Mouse (Mus musculus) liver, embryonic 12.5 days (tissue): ENCODE results near the gene Nckap5. TPM values are rescaled to one million over a fixed set of nuclear protein-coding genes. Genes with fewer than 3 reads are reported as not detected.

Source experiments
- ATAC-seq: fragments of 200-750 bp; cut with Nextera tagmentation; 2 replicates; pipeline ENCODE4 v1.8.0; 2017; ENCODE audit warnings: moderate number of reproducible peaks, mild to moderate bottlenecking, moderate library complexity
- H3K27ac ChIP-seq: fragments of 300-500 bp; sonication (generic); 2 replicates; pipeline ENCODE4 v1.5.1; 2016; ENCODE audit warnings: mild to moderate bottlenecking
- H3K27me3 ChIP-seq: fragments of 300-500 bp; sonication (generic); replicated peaks from 2 replicates; pipeline ENCODE4 v1.6.1; 2016; ENCODE audit warnings: mild to moderate bottlenecking, moderate library complexity
- H3K36me3 ChIP-seq: fragments of 300-500 bp; sonication (generic); 2 replicates; pipeline ENCODE4 v1.6.1; 2016; ENCODE audit warnings: mild to moderate bottlenecking, moderate library complexity
- H3K4me1 ChIP-seq: fragments of 300-500 bp; sonication (generic); 2 replicates; pipeline ENCODE4 v1.6.1; 2016
- H3K4me2 ChIP-seq: fragments of 300-500 bp; sonication (generic); 2 replicates; pipeline ENCODE4 v1.6.1; 2016; ENCODE audit warnings: mild to moderate bottlenecking, moderate library complexity
- H3K4me3 ChIP-seq: fragments of 300-500 bp; sonication (generic); 2 replicates; pipeline ENCODE4 v1.5.1; 2016; ENCODE audit warnings: mild to moderate bottlenecking, moderate library complexity
- H3K9ac ChIP-seq: fragments of 300-500 bp; sonication (generic); 2 replicates; pipeline ENCODE4 v1.6.1; 2016; ENCODE audit warnings: mild to moderate bottlenecking, moderate library complexity
- H3K9me3 ChIP-seq: fragments of 300-500 bp; sonication (generic); replicated peaks from 2 replicates; pipeline ENCODE4 v1.6.1; 2016; ENCODE audit warnings: mild to moderate bottlenecking, moderate library complexity
- WGBS: fragments of 180-500 bp; shearing (Covaris S2); methylation state at CpG from one replicate; pipeline ENCODE4 v1.1.7; 2016; ENCODE audit not compliant: insufficient replicate concordance; 5-methylcytosine and 5-hydroxymethylcytosine counted together
- polyA plus RNA-seq: library from polyadenylated mRNA; unstranded; fragments of >200 nt; fragmentation: Nextera tagmentation; extraction: Ambion mirVana; gene quantifications from 2 replicates; pipeline ENCODE4 v1.2.1, GENCODE M21; 2016

Gene Nckap5
- polyA plus RNA-seq, 1 experiment from 2014 or later, result 0.45 TPM

DNA sequence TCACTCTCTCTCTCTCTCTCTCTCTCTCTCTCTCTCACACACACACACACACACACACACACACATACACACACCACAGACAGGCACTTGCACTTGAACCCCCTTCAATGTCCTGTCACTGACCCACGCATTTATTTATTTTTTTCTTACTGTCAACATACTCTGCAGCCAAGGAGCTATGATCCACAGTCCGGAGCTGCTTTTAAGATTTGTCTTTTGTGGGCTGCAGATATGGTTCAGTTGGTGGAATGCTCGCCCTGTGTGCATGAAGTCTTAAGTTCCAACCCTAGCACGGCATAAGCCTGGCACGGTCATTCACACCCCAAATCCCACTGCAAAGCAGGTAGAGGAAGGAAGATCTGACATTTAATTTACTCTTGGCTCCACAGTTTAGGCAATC lies 357.6 kb downstream of the Nckap5 start:
- H3K4me3 ChIP-seq, result no peak overlapping the region
- 67% methylated on average over 5 of the region's 5 CpGs for WGBS
- no peak overlapping the region for H3K9ac ChIP-seq
- ATAC-seq, result no peak
- no peaks in the 10 kb centered on the region for H3K36me3 ChIP-seq
- no peak overlapping the region for H3K4me2 ChIP-seq
- no peak overlapping the region for H3K27ac ChIP-seq
- H3K4me1 ChIP-seq, result no peaks in the 10 kb centered on the region
- H3K9me3 ChIP-seq, result no peaks in the 10 kb centered on the region
- no peaks in the 10 kb centered on the region for H3K27me3 ChIP-seq

DNA sequence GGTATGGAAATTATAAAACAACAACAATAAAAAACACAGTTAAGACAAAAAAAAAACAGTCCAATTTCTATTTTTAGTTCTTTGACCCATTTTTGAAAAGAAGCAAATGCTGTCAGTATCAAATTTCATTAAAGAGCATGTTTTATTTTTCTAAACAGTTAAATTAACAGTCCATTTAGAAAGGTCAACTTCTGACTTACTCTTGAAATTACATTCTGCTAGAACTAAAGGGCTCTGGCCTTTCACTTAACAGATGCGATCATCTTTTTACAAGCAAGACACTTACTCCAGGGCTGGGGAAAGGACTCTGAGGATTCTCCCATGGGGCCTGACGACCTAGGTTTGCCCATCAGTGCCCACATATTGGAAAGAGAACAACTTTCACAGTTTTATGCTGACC lies 359.2 kb downstream of the Nckap5 start:
- ATAC-seq, result no peak
- no peak overlapping the region for H3K4me2 ChIP-seq
- no peak overlapping the region for H3K27ac ChIP-seq
- H3K4me3 ChIP-seq, result no peak overlapping the region
- H3K36me3 ChIP-seq, result no peaks in the 10 kb centered on the region
- H3K9me3 ChIP-seq, result no peaks in the 10 kb centered on the region
- H3K27me3 ChIP-seq, result no peaks in the 10 kb centered on the region
- WGBS, result 59% methylated on average over 2 of the region's 2 CpGs
- H3K4me1 ChIP-seq, result no peaks in the 10 kb centered on the region
- H3K9ac ChIP-seq, result no peak overlapping the region

DNA sequence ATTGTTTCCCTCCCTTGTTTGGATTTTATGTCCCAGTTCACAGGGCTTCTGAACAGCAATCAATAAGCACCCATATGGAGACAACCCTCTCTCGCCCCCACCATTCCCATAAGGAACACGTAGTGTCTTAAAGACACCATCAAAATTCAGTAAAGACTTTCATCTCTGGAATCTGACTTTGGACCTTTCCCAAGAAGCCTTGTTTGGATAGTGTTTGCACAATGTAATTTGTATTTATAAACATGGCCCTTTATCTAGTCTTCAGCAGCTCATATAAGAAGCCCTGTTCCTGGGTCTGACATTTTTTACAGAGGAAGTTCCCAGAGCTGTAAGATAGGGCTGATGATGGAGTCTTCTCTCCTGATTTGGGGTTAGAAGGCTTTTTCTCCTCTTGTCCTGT lies 359.7 kb downstream of the Nckap5 start:
- no peak overlapping the region for H3K27ac ChIP-seq
- H3K4me2 ChIP-seq, result no peak overlapping the region
- 62% methylated on average over 2 of the region's 2 CpGs for WGBS
- H3K9me3 ChIP-seq, result no peaks in the 10 kb centered on the region
- H3K27me3 ChIP-seq, result no peaks in the 10 kb centered on the region
- ATAC-seq, result no peak
- H3K36me3 ChIP-seq, result no peaks in the 10 kb centered on the region
- H3K9ac ChIP-seq, result no peak overlapping the region
- H3K4me1 ChIP-seq, result no peaks in the 10 kb centered on the region
- no peak overlapping the region for H3K4me3 ChIP-seq

DNA sequence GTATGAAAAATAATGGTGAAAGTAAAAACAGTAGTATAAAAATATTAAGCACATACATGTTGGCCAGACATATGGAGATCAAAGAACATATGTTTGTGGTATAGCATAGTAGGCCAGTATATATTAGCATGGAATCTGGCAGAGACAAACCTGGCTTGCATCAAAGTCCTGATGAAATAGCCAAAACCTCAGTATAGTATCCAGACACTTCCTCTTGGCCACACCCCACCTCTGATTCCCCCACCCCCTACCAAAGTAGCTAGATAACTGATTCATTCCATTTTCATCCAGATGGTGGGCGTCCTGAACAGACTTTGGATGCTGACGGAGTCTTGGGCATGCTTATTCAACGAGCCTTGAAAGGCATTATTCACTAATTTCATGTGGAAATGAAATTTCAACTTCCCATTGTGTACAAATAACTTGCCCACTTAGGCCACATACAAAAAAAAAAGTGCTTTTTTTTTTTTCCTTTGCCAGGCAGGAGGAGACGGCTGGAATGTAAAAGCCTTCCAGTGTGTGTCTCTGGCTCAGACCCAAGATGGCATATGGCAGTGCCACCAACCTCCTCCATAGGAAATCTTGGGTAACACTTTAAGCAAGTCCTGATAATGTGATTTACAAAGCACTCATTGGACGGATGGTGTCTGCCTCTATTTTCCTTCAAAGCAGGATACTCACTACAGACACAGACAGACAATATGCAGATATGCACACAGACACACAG lies 360.6 kb downstream of the Nckap5 start:
- no peak overlapping the region for H3K27ac ChIP-seq
- no peak for ATAC-seq
- WGBS, result 57% methylated on average over 5 of the region's 5 CpGs
- no peaks in the 10 kb centered on the region for H3K36me3 ChIP-seq
- no peak overlapping the region for H3K4me3 ChIP-seq
- no peak overlapping the region for H3K4me2 ChIP-seq
- H3K4me1 ChIP-seq, result no peaks in the 10 kb centered on the region
- H3K27me3 ChIP-seq, result no peaks in the 10 kb centered on the region
- H3K9me3 ChIP-seq, result no peaks in the 10 kb centered on the region
- H3K9ac ChIP-seq, result no peak overlapping the region

DNA sequence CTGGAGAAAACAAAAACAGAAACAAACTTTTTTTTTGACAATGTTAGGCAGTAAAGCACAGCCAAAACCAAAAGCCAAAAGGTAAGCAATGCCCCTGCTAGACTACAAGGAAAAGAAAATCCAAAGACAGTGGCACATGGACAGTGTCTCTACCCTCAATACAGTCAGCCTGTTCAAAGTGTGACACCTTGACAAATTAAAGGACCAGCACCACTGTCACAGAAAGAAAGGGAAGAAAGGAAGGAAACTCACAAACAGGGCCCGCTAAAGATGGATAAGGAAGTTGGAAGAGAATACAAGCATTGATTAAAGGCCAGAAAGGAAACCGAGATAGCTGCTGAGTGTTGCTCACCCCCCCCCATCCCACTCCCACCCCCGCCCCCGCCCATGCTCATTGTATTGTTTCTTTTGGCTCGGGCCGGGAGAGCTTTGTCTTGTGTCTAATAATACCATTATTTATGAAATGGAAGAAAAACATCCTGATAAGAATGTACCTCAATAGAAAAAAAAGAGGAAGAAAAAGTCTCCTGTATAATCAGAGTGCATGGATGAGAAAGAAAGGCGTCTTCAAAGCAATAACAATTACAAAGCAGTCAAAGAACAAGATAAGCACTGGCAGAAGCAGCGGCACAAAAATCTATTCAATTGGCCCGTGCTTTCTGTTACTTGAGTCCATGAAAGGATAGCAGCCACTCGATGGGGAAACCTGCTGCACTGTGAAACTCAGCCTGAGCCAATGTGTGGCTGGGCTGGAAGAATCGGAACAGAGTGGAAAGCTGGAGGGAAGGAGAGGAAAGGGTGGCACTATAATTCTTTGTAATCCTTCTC lies 368.9 kb downstream of the Nckap5 start:
- H3K4me3 ChIP-seq, result no peak overlapping the region
- WGBS, result 8% methylated on average over 11 of the region's 11 CpGs
- H3K9ac ChIP-seq, result no peak overlapping the region
- no peaks in the 10 kb centered on the region for H3K36me3 ChIP-seq
- no peak for ATAC-seq
- no peak overlapping the region for H3K27ac ChIP-seq
- H3K4me2 ChIP-seq, result no peak overlapping the region
- H3K4me1 ChIP-seq, result no peaks in the 10 kb centered on the region
- no peaks in the 10 kb centered on the region for H3K27me3 ChIP-seq
- H3K9me3 ChIP-seq, result no peaks in the 10 kb centered on the region

DNA sequence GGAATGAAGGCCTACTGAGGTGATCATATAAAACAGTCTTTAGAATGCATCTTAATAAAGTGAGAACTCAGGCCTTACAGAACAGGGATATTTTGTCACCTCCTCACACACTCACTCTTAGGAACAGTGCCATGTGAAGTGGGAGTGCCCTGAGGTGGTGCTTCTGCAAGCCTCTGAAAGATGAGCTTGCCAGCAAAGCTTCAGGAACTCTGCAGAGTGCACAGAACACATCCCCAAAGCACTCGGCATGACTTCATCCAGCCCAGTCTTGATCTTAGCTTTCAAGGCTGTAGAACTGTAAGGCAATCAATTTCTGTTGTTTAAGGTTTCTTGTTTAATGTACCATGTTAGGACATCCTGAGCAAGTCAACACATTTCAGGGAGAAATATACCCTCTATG lies 372.9 kb downstream of the Nckap5 start:
- Histone ChIP-seq H3K36me3 (no peaks in the 10 kb centered on the region), H3K9ac (no peak overlapping the region), H3K9me3 (no peaks in the 10 kb centered on the region), H3K4me1 (no peaks in the 10 kb centered on the region), H3K27me3 (no peaks in the 10 kb centered on the region), H3K27ac (no peak overlapping the region), H3K4me3 (no peak overlapping the region), H3K4me2 (no peak overlapping the region)
- 74% methylated on average over 1 of the region's 1 CpGs for WGBS
- no peak for ATAC-seq

DNA sequence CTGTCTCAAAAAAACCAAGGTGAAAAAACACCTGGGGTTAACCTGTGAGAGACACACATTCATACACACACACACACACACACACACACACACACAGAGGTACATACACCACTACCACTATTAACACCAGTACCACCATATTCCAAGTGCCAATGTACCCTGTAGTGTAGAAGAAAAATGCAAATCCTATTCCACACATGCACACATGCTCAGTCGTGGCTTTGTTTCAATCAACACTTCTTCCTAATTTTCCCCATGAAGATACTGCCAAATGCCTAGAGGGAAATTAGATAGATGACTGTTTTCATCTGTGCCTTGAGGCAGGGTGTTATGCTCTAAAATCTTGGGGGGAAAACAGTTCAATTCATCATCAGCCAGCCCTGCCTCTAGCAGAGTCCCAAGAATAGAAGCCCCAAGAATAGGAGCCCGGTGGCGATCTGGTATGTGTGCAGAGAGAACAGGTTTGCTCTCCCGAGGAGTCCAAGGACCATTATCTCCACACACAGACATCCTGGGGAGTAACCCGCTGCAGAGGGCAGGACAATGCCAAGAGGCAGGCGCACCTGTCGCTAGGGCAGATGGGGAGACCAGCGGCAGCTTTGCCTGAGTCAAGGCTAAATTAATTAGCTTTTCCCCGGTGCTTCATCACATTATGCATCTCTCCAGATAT lies 376.0 kb downstream of the Nckap5 start:
- no peaks in the 10 kb centered on the region for H3K4me1 ChIP-seq
- H3K4me3 ChIP-seq, result no peak overlapping the region
- no peak overlapping the region for H3K9ac ChIP-seq
- H3K27ac ChIP-seq, result no peak overlapping the region
- ATAC-seq, result no peak
- no peak overlapping the region for H3K4me2 ChIP-seq
- no peaks in the 10 kb centered on the region for H3K9me3 ChIP-seq
- H3K27me3 ChIP-seq, result no peaks in the 10 kb centered on the region
- no peaks in the 10 kb centered on the region for H3K36me3 ChIP-seq
- 37% methylated on average over 9 of the region's 9 CpGs for WGBS

DNA sequence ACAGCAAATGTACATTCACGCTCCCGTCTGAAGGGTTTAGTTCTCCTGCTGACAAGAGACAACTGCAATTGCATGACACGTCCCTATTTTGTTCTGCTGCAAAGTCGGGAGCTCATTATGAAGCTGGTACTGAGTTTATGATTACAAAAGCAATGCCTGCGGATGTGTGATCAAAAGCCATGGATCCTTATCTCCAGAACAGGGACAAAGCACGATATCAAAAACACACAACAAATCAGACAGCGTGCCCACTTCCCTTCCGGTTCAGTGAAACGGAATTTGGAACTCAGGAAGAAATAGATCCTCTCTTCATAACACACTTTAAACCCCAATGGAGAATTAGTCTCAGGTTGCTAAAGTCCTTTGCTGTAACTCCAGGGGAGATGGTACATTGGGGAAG lies 379.1 kb downstream of the Nckap5 start:
- Histone ChIP-seq H3K9ac (no peak overlapping the region), H3K27ac (no peak overlapping the region), H3K4me1 (no peaks in the 10 kb centered on the region), H3K4me3 (no peak overlapping the region), H3K9me3 (no peaks in the 10 kb centered on the region), H3K36me3 (no peaks in the 10 kb centered on the region), H3K27me3 (0 out of 2 replicates have a peak, but pooled peaks cover 2% of the 10 kb centered on the region), H3K4me2 (no peak overlapping the region)
- no peak for ATAC-seq
- 66% methylated on average over 9 of the region's 9 CpGs for WGBS

DNA sequence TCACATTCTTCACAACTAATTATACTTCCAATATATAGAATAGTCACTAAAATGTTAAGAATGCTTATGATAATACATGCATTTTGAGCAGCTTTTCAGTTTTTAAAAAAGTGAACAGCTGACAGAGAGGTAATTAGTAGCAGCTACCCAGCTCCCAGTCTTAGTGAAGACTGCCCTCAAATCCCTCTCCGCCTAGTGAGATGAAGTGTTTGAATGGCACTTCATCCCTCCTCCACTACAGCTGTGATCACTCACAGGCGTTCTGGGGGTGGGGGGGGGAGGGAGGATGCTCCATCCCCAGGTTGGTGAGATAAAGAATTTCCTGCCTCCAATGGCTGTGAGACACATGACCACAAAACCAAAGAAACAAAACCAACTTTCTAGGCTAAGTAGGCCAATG lies 381.2 kb downstream of the Nckap5 start:
- 21% methylated on average over 2 of the region's 2 CpGs for WGBS
- no peak for ATAC-seq

DNA sequence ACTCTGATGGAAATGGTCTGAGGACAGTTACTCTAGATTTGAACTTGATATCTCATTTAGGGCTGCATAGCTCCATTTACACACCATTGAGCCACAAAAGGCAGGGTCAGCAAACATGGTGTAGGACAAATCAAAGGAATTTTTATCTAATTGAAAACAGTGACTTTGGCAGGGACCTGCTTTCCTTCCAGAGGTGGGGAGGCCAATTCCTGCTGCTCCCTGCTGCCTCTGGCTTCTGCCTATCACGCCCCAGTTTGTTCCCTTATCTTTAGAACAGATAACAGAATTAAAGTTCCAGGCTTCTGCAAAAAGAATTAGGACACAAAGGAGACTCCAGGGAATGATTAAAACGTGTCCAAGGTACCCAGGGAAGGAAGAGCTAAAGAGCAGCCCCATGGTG lies 386.7 kb downstream of the Nckap5 start:
- WGBS, result 14% methylated on average over 2 of the region's 2 CpGs
- no peak overlapping the region for H3K9ac ChIP-seq

More for the DNA sequence above, 381.2 kb downstream of the Nckap5 start:
- Histone ChIP-seq H3K4me3 (no peak overlapping the region), H3K4me1 (no peaks in the 10 kb centered on the region), H3K27ac (no peak overlapping the region), H3K27me3 (0 out of 2 replicates have a peak, but pooled peaks cover 2% of the 10 kb centered on the region), H3K9ac (no peak overlapping the region), H3K9me3 (no peaks in the 10 kb centered on the region), H3K4me2 (no peak overlapping the region), H3K36me3 (no peaks in the 10 kb centered on the region)

DNA sequence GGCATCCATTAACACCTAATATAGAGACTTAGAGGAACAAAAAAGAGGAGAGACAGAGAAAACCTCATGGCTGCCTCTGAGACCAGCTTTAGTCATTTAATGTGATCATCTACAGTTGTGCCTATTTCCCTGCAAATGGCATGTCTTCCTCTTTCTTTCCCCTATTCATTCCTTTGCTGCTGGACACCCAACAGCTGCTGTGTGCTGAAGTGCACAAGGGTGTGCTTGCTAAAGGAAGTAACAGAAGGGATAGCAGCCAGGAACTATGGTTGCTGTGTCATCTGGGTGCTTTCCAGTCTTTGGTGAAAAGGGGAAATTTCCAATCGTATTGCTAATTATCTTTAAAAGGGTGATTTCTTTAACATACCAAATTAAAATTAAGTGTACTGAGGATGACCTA lies 387.9 kb downstream of the Nckap5 start:
- Histone ChIP-seq H3K27me3 (no peaks in the 10 kb centered on the region), H3K27ac (no peak overlapping the region), H3K9me3 (no peaks in the 10 kb centered on the region), H3K4me2 (no peak overlapping the region), H3K9ac (no peak overlapping the region), H3K4me3 (no peak overlapping the region), H3K36me3 (no peaks in the 10 kb centered on the region), H3K4me1 (no peaks in the 10 kb centered on the region)
- ATAC-seq, result no peak
- WGBS, result 59% methylated on average over 1 of the region's 1 CpGs

More for the DNA sequence above, 386.7 kb downstream of the Nckap5 start:
- Histone ChIP-seq H3K4me3 (no peak overlapping the region), H3K27ac (no peak overlapping the region), H3K36me3 (no peaks in the 10 kb centered on the region), H3K9me3 (no peaks in the 10 kb centered on the region), H3K27me3 (0 out of 2 replicates have a peak, but pooled peaks cover 2% of the 10 kb centered on the region), H3K4me1 (no peaks in the 10 kb centered on the region), H3K4me2 (no peak overlapping the region)
- ATAC-seq, result no peak

DNA sequence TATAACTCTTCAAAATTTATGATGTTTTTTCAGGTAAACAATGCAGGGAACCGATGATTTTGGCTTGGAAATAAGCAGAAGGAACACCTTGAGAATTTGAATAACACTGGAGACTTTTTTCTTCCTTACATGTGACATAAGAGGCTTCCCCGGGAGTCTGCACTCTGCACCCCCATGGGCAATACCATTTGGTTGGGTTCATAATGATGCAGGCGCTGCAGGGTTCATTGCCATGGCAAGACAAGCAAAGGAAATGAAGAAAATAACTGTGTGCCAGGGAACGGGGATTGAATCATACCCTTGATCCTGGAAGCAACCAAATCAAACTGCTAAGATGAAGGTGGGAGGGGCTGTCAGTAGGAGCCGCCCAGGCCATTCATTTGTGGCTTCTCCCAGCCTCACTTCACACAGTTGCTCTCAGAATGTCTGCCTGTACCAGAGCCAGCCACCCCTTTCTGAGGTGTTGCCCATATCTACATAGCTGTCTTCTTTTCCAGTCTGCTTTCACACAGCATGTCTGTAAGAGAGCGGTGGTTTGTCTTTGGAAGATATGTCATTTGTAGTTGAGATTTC lies 392.5 kb downstream of the Nckap5 start:
- Histone ChIP-seq H3K4me3 (no peak overlapping the region), H3K27ac (no peak overlapping the region), H3K9ac (no peak overlapping the region), H3K4me2 (no peak overlapping the region), H3K4me1 (no peaks in the 10 kb centered on the region), H3K36me3 (no peaks in the 10 kb centered on the region), H3K9me3 (no peaks in the 10 kb centered on the region), H3K27me3 (no peaks in the 10 kb centered on the region)
- WGBS, result 70% methylated on average over 6 of the region's 6 CpGs
- ATAC-seq, result no peak
